Mouse (Mus musculus) embryonic fibroblast, embryonic 13.5 days (primary cell): ENCODE results near the gene Tmem245.

ENCODE experiments used
- CTCF ChIP-seq: IDR thresholded peaks from 2 replicates; pipeline ENCODE4 v1.5.1; 2011; ENCODE audit warnings: mild to moderate bottlenecking, control low read depth, low read length, moderate library complexity, borderline replicate concordance; ENCODE audit not compliant: insufficient read depth
- POLR2A ChIP-seq: IDR thresholded peaks from 2 replicates; pipeline ENCODE4 v1.6.1; 2011; ENCODE audit warnings: low read depth, mild to moderate bottlenecking, control low read depth, low read length, moderate library complexity

GRCm38 (mm10) chr4:56905507-56905906, 41.7 kb downstream of the Tmem245 start:
- TF ChIP-seq CTCF (no peak), POLR2A (no peak)
